Mouse (Mus musculus) left cerebral cortex, postnatal 4 days (tissue): ENCODE results near the gene Swsap1. TPM values are rescaled to one million over a fixed set of nuclear protein-coding genes. Genes with fewer than 3 reads are reported as not detected.

ENCODE experiments used
- DNase-seq: peaks from one replicate; pipeline ENCODE4 v3.0.0-alpha.2; 2022
- intact Hi-C: fragments of 180-260 bp; cut with DNase I; formaldehyde crosslinking; loops from one replicate; pipeline ENCODE4 v1.15.1; 2025
- total RNA-seq, 2 experiments: library from RNA; stranded (reverse); gene quantifications; 2 replicates each; pipeline ENCODE4 v1.2.3; 2021

Swsap1 gene
- total RNA-seq, 2 experiments from 2014 or later, result 11.8 to 12.6 TPM

DNA sequence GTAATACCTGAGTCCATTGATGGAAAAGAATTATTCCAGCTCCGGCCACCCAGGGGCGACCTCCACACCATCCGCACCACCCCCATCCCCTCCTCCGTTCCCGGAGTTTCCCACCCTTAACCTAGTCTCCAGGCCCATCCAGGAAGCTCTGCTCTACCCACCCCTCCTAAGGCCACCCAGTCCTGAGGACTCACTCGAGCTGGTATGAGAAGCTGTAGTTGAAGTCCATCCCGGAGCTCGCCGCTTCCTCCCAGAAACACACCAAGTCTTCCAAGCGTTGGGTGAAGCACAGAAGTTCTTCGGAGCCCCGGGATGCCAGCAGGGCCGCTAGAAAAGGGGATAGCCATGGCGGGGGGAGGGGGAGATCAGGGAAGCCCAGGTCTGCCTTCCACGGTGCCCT lies 6.5 kb downstream of the Swsap1 start:
- DNase-seq, result no peak
- intact Hi-C loops, result no loop called here

DNA sequence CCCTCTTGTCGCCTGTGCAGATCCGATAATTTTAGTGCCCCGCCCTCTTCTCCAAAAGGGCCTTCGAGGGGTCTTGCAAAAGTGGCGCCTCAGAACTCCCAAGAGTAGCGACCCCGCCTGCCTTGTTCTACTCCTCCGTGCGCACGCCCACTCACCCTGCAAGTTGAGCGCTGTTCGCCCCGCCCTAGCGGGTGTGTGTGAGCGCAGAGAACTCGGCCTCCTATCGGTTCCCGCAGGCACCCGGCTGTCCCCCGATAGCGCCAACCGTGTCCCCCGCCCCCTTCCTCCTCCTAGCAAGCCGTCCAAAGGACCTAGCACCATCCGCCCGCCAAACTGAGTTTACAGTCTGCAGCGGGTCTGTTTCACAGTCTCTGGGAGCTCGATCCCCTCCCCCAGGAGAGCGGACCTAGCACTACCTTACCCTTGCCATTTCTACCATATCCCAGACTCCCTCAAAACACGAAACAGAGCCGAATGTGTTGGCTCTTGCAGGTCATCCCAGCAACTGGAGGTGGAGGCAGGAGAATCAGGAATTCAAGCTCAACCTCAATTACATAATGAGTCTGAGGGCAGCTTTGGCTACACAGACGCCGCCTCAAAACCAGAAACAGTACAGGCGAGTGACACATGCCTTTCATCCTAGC lies 7.0 kb downstream of the Swsap1 start:
- intact Hi-C loops, result no loop called here

GRCm38 (mm10) chr9:21963417-21963816 lies 7.9 kb downstream of the Swsap1 start, which contains the start of gene Epor:
TSS of gene Epor (minus strand) at chr9:21963506.
- intact Hi-C loops, result no loop called here
- no peak for DNase-seq

More for the DNA sequence above, 7.0 kb downstream of the Swsap1 start:
- peak; percentile 57 for DNase-seq

GRCm38 (mm10) chr9:21968883-21969282 lies 13.3 kb downstream of the Swsap1 start:
- DNase-seq, result no peak
- intact Hi-C loops, result no loop called here

- no peak for DNase-seq
- intact Hi-C loops, result no loop called here
Measured at GRCm38 (mm10) chr9:21969304-21969703, 13.7 kb downstream of the Swsap1 start.

DNA sequence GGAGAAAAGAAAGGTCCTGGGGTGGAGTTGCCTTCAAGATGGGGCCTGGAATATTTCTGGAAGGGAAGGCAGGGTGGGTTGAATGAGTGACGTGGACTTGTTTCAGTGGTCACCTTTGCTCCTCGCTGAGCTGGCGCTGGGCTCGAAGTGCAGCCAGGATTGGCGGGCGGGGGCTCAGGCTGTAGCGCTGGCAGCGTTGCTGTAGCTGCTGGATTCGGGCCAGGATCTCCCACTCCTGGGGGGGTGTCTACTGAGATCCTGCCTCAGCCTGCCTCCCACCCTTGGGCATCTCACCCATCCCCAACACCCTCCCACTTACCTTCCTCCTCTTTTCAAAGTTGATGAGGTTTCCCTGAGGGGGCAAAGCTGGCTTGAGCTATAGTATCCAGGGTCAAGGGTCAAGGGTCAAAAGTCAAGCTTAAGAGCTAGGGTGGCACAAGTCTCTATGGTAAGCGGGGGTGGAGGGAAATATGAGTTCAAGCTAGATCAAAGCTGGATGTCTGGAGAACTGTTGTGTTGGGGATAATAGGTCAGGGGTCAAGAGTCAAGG lies 21.1 kb downstream of the Swsap1 start:
- intact Hi-C loops, result no loop called here
- no peak for DNase-seq

- DNase-seq, result peak; percentile 74
- intact Hi-C loops, result no loop called here
Measured at GRCm38 (mm10) chr9:21977331-21977730, 21.8 kb downstream of the Swsap1 start.

DNA sequence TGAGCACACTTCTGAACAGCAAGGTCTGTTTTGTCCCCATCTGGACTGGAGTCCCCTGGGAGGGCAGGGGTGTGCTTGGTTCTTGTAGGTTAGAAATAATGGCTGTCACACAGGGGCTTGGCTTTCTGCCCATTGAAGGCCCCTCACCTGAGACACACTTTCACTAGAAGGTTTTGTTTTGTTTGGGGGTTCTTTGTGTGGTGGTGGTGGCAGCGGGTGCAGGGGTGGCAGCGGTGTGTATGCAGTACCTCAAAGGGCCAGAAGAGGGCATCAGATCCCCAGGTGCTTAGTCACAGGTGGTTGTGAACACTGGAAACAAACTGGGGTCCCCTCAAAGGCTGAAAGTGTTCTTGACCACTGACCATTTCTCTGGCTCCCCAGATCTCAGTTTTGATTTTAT lies 22.4 kb downstream of the Swsap1 start:
- no peak for DNase-seq
- intact Hi-C loops, result no loop called here

GRCm38 (mm10) chr9:21978398-21979128 lies 23.0 kb downstream of the Swsap1 start:
- intact Hi-C loops, result no loop called here
- no peak for DNase-seq

GRCm38 (mm10) chr9:21983911-21984310 lies 28.4 kb downstream of the Swsap1 start:
- no peak for DNase-seq
- intact Hi-C loops, result no loop called here

- no peak for DNase-seq
- intact Hi-C loops, result no loop called here
Measured at GRCm38 (mm10) chr9:21987592-21988342, 32.2 kb downstream of the Swsap1 start.

- intact Hi-C loops, result no loop called here
- no peak for DNase-seq
Measured at GRCm38 (mm10) chr9:21988421-21989101, 33.0 kb downstream of the Swsap1 start.

- no peak for DNase-seq
- intact Hi-C loops, result no loop called here
Measured at GRCm38 (mm10) chr9:21989230-21990110, 33.9 kb downstream of the Swsap1 start, which contains the start of gene Rgl3. TSS of gene Rgl3 (minus strand) at chr9:21989446.

DNA sequence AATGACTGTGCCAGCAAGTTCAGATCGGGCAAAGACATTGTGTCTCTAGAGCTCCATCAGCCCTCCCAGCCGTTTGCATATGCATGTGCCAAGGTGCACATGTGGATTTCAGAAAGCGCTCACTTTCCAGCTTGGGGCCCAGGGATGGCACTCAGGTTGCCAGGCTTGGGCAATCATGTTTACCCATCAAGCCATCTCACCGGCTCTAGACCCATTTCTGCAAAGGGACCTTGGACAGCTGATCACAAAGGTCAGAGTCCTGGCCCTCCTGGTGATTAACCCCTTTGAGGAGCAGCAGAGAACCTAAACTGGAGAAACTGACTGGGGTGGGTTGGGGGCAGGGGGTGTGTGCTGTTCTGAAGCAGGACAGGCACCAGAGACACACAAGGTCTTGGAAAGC lies 36.7 kb downstream of the Swsap1 start:
- DNase-seq, result no peak
- intact Hi-C loops, result no loop called here

DNA sequence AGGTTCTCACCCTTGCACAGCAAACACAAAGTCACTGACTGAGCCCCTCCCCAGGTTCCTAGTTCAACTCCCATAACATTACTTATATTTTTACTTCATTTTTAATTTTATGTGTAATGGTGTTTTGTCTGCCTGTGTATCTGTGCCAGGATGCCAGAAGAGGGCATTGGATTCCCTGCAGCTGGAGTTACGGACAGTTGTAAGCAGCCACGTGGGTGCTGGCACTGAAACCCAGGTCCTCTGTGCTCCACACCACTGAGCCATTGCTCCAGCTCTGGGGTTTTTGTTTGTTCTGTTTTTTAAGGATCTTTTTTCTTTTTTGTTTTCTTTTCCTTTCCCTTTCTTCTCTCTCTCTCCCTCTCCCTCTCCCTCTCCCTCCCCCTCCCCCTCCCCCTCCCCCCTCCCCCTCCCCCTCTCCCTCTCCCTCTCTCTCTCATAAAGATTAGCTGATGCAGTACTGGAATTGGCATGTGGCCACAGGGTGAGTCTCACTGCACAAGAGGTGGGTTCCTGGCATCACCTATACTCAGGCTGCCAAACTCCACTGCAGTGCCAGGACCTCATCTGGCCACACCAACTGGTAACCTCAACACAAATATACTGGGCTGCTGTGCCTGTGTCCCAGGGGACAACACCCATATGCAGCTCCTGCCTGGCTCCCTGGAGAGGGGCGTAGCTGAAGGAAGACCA lies 40.8 kb downstream of the Swsap1 start:
- no peak for DNase-seq

DNA sequence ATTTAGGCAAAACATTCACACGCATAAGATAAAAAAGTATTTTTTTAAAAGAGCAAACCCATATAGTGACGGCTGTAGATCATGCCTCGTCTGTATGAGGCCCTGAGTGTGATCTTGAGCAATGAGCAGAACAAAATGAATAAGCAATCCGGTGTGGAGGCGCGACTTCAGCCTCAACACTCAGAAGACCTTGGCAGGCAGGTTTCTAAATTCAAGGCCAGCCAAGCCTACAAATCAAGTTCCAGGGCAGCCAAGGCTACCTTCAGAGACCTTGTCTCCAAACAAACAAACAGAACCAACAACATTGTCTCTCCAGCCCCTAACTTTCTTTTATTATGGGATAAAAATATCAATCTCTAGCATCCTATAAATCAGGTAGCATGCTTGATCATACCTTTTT lies 44.7 kb downstream of the Swsap1 start:
- no peak for DNase-seq
- intact Hi-C loops, result no loop called here

More for the DNA sequence above, 40.8 kb downstream of the Swsap1 start:
- intact Hi-C loops, result no loop called here

- intact Hi-C loops, result no loop called here
- DNase-seq, result no peak
Measured at GRCm38 (mm10) chr9:22001633-22002032, 46.1 kb downstream of the Swsap1 start.

DNA sequence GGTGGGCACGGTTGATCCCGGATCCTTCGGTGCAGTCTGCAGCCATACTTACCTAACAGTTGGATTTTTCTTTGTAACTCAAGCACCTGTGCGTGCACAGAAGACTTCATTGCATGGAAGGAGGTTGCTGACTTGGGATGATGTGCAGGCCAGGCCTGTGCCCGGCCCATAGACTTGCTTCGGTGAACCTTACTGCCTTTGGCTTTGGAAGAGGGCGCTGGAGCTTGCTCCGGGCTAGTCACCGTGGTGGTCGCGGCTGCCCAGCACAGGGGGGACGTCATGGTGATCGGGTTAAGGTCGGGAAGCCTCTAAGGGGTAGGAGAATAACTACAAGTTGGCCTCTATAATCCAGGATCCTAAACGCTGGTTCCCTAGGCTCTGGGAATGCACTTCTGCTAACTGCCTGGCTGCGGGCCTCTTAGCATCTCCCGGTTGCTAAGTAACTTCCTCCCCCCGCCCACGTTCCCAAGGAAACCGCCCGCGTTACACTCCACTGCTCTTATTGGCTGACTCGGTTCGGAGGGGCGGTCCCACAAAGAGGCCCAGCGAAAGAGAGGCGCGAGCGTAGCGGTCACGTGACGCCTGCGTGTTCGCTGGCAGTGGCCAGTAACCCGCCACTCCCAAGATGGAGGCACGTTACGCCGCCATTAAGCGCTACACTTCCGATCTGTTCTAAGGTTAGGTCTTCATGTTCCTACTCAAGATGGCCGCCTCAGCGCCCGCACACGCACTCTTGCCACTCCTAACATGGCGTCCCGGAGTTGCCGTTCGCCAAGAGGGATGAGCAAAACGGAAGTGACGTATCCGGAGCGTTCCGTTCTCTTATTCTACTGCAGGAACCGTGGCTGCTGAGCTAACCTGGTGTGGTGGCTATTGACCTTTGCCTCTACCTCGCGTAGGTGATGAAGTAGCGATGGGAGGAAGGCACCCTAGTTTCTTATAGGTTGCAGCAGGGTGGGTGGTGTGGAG lies 46.9 kb downstream of the Swsap1 start, which contains the start of the genes Ccdc151 and Prkcsh:
TSS of gene Ccdc151 (minus strand) at position 441 of the 969 bp plus-strand sequence.
TSS of gene Prkcsh (plus strand) at position 613 of the 969 bp plus-strand sequence.
- peak; percentile 99 for DNase-seq
- intact Hi-C loops, result no loop called here
